Mouse (Mus musculus) right cerebral cortex, postnatal 4 days (tissue): ENCODE measurements around the gene Dnajc21.

Experiments
- DNase-seq: peaks from one replicate; pipeline ENCODE4 v3.0.0-alpha.2; 2022

Dnajc21 gene

DNA sequence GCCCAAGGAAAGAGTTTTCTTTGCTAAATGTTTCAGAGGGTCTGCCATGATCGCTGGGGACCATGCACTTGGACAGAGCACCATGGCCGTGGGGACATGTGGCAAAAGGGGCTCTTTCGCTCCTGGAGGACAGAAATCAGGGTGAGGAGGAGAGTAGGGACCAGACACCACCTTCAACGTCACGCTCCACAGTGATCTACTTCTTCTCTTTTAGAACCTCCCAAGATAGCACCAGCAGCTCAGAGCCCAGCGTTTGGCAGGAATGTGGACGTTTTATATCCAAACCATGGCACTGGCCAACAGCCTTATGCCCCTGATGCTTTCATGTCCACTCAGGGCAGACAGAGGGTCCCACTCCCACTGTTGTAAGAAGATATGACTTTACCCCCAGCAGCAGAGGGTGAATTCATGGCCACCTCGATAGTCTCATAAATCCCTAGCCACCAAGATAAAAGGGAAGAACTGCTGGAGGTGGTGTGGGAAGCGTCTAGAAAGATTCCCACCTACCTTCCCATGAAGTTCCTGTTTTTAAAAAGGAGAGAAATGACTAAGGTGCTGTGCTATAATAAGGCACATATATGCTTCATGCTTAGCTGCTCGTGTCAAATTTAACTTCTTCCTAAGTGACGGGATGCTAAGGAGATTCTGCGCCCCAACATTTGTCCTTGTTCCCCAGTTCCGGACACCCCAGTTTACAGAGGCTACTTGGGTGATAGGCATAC is 43.6 kb downstream of the Dnajc21 start:
- DNase-seq, result no peak

DNA sequence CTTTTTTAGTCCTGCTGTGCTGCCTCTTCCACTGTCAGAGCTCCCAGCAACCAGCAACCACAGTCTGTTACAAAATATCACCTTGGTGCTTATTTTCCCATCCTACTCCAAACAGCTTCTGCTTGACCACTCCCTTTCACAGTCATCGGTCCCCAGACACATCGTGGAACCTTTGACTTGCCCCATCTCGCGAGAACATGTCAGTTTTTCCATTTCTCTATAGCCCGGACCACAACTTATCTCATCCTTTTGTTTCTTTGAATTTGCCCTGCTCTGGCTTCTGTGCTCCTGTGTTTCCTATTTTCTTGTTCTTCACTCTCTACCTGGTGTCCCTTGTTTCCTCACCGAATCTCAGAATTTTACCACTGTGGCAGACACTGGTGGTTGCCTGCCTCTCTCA is 44.2 kb downstream of the Dnajc21 start:
- DNase-seq, result no peak

DNA sequence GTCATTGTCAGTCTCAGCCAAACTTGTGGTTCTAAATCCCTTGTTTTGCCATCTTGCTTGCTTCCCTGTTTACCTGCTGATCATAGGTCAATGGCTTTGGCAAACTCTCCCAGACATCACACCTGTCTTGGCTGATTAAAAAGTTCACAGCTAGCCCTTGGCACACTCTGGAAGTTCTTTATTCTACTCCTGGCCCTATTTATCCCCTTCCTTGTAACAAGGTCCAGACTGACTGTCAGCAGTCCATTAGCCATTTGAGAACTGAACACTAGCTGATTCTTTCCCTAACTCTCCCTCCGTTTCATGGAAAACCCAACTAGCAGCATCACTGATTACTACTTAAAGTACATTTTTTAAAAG is 48.6 kb downstream of the Dnajc21 start:
- no peak for DNase-seq

DNA sequence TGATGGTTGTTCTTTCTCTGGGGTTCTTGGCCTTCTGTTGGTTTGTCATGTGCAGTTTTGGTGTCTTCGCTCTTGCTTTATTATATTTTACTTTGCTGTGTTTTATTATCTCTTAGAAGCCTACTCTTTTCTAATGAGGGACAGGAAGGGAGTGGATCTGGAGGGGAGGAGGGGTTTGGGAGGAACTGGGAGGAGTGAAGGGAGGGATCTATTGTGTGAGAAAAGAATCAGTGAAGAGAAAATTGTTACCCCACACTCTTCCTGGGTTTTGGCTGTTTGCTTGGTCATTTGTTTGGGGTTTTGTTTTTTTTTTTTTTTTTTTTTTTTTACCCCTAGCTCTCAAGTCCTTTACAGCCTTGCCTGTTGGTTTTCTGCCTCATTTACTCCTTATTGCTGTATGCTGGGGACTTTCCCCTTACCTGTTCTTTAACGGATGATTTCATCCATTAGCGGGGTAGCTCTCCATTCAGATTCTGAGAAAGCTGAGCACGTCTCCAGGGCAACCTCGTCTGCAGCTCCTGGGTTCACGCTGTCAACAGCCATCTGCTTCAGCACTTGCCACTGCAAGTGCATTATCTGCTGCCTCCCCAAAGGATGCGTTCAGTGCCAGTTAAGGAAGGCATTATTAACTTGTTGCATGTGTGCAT is 49.1 kb downstream of the Dnajc21 start:
- DNase-seq, result no peak

DNA sequence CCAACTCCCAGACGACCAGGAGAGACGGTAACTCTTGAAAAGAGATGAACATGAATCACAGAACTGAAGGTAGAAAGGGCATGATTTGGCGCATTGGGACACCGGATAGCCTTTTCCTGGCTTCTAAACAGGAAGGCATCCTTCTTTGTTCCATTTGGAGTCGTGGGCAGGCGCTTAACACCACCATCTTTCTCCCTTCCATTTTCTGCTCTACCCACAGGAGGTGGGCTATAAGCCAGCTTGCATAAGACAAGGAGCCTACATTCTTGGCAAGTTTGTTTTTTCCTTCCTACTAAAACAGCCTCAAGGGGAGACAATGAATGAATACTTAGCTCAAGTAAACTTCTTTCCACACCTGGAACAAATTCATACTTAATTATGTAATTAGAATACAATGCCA is 56.7 kb downstream of the Dnajc21 start:
- DNase-seq, result no peak

DNA sequence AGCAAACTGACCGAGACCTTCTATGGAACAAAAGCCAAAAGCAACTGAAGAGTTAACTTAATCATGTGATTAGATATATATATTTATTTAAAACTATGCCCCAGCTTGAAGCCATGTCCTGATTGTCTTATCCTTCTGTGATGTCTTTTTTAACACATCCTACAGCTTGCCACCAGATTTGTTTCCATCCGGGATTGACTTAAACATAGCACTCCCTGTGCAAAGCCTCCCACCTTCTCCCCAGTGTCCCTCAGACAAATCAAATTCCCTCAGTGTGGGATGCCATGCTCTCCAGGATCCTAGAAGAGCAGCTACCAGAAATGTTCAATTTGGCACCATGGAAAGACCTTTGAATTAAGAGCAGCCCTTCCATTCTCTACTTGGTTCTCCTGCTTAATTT is 59.4 kb downstream of the Dnajc21 start:
- no peak for DNase-seq

DNA sequence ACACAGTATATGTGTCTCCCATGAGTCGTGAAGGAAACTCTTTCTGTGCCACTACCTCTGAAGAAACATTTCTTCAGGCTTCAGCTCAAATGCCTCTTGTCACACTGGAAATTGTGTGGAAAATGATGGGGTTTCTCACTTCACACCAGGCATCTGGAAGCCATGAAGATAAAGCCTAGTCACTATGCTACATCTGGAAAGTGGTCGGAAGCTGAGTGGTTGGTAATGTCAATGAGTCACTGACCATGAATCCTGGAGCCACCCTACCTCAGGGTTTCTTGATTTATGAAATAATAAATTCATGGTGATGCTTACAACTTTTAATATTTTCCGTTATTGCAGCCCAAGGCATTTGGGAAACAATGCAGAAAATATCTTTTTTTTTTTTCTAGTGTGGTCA is 60.5 kb downstream of the Dnajc21 start:
- DNase-seq, result no peak

DNA sequence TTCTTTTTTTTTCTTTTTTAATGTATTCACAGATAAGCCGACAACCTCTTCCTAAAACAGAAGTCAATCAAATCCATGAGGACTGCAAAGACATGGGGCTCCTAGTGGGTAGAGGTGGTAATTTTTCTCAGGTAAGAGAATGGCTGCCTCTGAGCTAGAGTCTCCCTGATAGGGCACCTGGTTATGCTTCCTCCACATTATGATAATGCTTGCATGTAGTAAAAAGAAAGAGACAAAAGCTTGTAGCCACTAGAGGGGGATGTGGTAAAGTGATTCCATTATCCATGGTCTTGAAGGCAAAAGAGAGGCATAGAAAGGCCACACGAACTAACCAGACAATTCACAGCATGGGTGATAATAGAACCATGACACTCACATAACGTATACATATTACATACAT is 69.9 kb downstream of the Dnajc21 start:
- DNase-seq, result no peak

DNA sequence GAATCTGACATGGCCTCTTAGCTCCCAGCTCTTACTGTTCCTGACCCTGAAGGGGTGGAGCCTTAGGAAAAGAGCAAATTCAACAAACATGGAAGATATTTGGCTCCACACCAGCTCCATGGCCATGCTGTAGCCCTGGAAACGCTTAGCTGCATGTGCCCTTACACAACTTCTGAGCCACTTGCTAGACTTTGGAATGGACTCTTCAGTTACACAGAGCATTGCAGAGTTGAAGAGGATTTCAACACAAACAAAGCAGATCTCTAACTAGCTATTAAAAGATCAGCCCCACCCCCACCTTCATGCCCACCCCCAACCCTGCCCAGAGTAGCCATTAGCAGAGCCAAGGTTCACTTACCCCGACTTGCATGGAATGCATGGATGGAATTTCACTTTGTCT is 70.5 kb downstream of the Dnajc21 start:
- no peak for DNase-seq
